Mouse (Mus musculus): Measurements from ENCODE around the gene Cacna1i. TPM values are rescaled to one million over a fixed set of nuclear protein-coding genes. Genes with fewer than 3 reads are reported as not detected.

Gene Cacna1i
- polyA plus RNA-seq, 1 experiment: not detected

DNA sequence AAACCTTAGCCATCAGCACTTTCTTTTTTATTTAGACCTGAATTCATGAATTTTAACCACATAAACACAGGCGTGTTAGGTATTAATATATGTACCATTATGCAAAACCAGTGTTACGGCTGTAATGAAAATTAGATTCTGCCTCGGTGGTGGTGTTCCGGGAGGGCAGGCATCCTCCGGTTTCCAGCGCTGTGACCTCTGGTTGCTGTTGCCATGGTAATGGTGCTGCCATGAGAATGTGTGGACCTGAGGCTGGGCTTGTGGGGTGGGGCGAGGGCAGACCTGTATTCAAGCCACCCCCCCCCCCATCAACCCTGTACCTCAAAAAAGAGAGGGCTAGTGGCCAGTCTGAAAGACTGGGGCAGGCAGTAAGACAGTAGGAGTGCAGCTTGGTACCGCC, 114.9 kb downstream of the Cacna1i start:
- TF ChIP-seq GATA1 (IDR thresholded peaks at IDR 0.05; ENCODE audit: low read length): no peak

DNA sequence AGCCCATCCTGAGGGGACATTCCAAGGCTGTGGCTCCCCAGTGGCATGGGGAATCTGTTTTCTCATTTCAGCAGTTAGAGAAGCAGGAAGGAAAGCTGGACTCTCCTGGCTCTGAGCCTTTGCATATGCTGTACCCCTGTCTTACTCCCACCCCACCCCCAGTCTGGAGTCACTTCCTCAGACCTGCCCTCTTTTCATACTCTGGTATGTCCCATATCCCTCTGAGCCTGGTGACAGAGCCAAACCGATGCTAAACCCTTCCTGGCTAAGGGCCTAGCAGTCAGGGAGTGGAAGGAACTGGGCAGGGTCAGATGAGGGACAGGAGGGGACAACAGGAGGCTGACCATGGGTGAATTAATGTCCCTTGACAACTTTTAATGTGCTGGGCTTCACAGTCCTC, 120.8 kb downstream of the Cacna1i start:
- no peak for TF ChIP-seq GATA1 (IDR thresholded peaks at IDR 0.05; ENCODE audit: low read length)

DNA sequence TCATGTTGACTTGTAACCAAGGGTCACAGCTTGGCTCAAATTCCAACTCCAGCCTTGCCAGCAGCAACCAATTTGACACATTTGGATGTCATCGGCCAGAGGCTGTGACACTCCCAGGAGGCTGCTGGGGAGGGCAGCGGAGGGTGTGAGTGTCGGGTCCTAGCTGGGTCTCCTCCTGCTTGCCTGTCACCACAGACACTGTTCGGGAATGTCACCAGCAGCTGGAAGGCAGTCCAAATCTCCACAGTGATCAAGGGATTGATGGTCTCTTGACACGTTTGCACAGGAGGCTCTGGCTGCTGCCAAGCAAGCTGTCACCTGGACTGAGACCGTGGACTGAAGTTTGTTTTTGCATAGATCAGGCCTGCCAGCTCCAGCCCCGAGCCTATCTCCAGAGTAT, 123.6 kb downstream of the Cacna1i start:
- TF ChIP-seq GATA1 (IDR thresholded peaks at IDR 0.05; ENCODE audit: low read length): no peak

DNA sequence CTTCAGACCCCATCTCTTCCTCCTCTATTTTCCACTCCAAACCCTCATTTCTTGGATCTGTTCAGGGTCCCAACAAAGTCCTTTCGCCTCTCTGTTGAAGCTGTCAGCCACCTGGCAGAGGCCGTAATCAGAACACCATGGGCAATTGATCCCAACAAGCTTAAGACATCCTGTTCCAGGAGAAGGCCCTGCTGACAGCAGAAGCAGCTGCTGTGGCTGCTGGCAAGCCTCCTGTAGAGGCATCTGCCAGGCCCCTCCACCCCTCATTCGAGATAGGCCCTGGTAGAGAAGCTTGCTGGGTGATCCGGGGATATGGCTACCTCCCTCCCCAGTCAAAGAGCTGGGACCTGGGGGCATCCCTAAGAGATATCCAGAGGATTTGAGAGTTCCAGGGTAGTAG, 126.0 kb downstream of the Cacna1i start:
- TF ChIP-seq GATA1 (IDR thresholded peaks at IDR 0.05; ENCODE audit: low read length): no peak

DNA sequence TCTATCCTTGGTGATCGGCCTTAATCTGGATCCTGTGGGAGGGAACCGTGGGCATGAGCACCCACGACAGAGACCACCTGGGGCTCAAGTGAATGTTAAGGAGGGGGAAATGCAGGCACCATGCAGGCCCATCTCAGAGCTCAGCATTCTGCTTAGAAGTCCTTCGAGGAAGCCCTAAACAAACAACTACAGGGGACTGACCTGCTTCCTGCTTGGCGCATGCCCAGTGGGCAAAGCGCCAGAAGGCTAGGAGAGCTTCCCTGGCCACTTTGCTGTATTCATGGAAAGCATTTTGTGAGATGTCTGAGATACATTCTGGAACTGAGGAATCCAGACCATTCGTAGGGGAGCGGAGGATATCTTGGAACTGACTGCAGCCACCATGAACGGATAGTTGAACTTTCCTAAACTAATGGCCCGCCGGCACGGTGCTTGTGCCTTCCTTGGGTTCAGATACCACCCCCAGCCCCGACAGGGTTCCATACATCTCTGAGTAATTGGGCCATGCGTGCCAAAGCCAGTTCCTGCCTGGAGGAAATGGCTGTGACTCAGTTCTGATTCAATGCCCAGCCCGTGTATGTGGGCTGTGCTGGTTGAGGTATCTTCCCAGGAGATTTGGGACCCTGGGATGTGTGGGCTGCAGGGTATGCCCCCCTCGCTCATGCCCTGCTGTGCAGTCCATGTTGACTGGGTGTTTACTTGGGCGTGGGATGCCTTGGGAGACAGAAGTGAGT, 127.1 kb downstream of the Cacna1i start:
- TF ChIP-seq GATA1 (IDR thresholded peaks at IDR 0.05; ENCODE audit: low read length): no peak

DNA sequence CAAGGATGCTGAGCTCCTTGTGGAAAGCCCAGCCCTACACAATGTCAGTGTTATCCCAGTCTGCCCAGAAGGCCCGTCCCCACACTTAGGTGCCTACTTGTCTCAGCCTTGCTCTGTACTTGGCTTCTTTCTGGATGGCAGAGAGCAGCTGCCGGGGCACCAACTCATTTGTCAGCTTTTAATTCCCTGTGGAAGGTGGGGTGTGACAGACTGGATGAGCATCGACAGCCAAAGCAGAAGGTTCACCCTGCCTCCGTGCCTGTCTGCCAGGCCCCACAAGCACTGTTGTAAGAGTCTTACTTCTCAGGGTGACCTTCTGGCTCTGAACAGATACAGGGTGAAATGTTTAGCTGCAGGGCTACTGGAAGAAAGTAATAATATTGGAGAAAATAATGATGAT, 128.1 kb downstream of the Cacna1i start:
- TF ChIP-seq GATA1 (IDR thresholded peaks at IDR 0.05; ENCODE audit: low read length): no peak

DNA sequence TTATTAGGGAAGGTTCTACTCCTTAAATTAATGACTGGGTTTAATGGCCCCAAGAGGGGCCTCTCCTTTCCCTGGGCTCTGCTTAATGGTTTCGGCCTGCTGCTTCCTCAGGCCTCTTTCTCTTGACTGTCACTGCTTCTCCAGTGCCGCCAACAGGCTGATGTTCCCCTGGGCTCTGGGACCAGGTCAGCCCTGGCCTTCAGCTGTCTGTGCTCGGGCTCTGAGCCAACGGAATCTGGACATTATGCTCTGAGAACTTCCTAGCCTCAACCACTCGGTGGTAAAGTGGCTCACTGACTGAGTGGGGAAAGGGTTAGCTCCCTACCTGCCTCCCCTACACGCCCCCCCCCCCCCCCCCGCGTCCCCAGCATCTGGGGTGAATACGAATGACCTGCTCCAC, 130.0 kb downstream of the Cacna1i start:
- no peak for TF ChIP-seq GATA1 (IDR thresholded peaks at IDR 0.05; ENCODE audit: low read length)

DNA sequence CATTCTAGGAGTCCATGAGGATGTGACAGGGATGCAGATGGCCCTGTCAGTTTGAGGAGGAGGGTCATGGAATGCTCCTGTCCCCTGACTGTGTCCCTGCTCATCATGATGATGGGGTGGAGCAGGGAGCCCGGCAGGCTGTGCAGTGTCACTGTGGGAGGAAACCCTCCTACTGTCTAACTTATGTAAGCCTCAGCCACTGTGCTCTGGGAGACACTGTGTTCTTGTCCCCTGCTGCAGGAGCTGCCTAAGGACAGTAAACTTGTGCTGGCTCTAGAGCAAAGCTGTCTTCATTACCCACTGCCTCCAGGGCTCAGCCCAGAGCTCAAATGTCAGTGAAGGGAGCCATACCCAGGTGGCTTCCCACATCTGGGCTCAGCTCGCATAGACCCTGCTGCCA, 131.1 kb downstream of the Cacna1i start:
- TF ChIP-seq GATA1 (IDR thresholded peaks at IDR 0.05; ENCODE audit: low read length): no peak

DNA sequence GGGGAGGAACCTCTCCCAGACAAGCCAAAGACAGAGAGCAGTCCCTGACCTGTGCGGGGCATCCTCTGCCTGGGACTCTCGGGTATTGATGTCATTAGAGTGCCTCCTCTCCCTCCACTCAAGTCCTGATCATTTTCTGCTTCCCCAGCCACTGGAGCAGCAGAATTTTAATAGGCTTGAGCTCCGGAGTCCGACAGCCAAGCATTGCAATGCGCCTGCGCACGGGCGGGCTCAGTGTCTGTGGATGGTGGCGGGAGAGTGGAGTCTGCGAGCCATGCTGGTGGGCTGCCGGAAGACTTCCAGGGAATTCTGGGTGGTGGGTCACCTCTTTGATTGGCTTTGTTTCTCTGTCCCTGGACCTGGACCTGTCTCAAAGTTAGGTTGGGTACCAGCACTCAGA, 143.3 kb downstream of the Cacna1i start:
- no peak for TF ChIP-seq GATA1 (IDR thresholded peaks at IDR 0.05; ENCODE audit: low read length)

DNA sequence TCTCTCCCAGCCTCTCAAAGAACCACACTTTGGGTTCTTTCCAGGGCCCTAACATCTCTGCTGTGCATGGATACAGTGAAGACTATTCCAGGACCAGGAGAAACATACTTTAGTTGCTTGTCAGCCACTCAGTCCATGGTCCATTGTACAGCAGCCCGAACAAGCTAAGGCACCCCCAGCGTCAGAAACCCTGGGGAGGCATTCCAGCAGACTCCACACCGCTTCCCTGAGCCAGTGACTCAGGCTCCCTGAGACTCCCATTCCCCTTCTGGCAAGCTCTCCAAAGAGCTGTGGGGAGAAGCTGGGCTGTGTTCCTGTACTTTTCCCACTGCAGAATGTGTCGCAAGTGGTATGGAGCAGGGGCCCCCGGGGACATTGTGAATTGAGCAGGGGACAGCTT, 149.9 kb downstream of the Cacna1i start:
- no peak for TF ChIP-seq GATA1 (IDR thresholded peaks at IDR 0.05; ENCODE audit: low read length)

DNA sequence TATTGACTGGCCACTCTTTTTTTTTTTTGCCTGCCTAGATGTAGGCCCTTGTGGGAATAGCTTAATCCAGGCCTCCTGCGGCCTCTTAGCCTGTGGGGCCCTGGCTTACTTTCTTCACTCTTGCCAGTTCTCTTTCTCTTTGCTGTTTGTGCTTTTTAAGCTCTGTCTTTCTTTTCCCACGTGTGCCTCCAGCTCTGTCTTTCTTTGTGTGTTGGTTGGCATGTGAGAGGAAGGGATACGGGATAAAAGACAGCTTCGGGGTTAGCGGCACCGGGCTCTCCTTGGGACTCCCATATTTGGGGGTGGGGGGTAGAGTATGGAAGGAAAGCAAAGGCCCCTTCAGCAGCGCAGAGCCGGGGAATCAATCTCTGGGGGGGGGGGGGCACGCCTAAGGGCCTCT, 151.0 kb downstream of the Cacna1i start:
- no peak for TF ChIP-seq GATA1 (IDR thresholded peaks at IDR 0.05; ENCODE audit: low read length)

DNA sequence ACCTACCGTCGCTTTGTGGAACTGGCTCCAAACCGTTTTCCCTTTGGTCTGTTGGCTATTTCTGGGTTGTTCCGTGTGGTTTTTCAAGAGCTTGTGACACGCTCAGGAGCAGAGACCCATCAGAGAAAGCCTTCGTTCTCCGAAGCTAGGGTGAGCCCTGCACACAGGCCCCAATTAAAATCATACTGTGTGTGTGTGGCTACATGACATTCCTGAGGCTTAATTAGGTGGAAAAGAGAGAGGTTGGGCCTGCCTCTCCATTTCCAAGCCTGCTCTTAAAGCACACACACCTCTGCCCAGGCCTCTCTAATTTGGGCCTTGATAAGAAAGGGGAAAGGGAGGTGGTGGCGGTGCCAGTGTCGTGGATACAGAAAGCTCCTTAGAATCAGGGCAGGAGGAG, 151.4 kb downstream of the Cacna1i start:
- no peak for TF ChIP-seq GATA1 (IDR thresholded peaks at IDR 0.05; ENCODE audit: low read length)

DNA sequence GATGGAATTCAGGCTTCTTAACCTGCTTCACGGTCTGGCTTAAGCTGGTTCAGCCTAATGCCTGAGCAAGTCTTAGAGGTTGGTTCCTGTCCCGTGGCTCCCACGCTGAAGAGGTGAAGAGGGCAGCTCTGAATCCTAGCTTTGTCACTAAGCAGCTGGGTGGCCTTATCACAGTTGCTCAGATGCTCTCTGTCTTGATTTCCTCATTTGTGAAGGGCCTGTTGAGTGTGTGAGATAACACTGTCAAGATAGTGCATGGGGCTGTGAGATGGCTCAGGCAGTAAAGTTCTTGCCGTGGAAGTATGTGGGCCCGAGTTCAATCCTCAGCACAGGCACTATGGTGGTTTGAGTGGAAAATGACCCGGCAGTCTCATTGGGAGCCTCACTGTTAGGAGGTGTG, 153.2 kb downstream of the Cacna1i start:
- no peak for TF ChIP-seq GATA1 (IDR thresholded peaks at IDR 0.05; ENCODE audit: low read length)

DNA sequence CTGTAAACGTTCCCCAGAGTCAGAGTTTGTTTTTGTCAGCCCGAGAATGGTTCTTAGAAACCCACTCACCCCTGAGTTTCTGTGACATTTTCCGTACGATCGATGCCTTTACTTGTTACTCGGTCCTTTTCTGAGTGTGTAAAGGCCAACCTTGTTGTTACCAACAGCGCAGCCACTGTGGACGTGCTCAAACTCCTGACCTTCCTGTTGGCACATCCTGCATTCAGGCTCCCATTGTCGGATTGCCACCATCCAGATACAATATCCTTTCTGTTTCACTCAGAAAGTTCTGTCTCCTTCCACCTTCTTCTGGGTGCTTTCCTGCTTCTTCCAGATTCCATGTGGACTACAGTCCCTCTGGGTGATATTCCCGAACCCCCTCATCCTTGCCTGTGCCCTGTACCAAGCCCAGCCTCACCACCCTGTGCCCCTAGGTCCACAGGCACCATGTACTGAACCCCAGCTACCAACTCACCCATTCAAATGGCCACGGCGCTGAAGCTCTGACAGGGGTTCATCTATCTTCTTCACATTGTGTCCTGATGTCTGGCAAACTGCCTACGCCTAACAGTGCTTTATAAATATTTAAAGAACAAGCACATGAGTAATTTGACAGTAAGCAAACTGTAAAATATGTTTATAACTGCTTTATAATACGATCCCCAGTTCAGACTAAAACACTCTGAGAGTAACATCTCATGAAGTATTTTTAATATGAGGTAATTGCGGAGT, 159.1 kb downstream of the Cacna1i start:
- no peak for TF ChIP-seq GATA1 (IDR thresholded peaks at IDR 0.05; ENCODE audit: low read length)

Other genes starting within 250 kb of the Cacna1i start
- gene Syngr1, start 195.9 kb upstream of the Cacna1i start, polyA plus RNA-seq (2012): 81.9 and 94.8 TPM in 2 replicates
- 41.0 and 159 TPM in 2 replicates for gene Rpl3, start 195.4 kb upstream of the Cacna1i start, polyA plus RNA-seq (2012)
- 14.2 and 21.9 TPM in 2 replicates for gene Tab1, start 154.1 kb upstream of the Cacna1i start, polyA plus RNA-seq (2012)
- not detected in 2 replicates for gene Mgat3, start 113.5 kb upstream of the Cacna1i start, polyA plus RNA-seq (2012)
- gene Mief1, start 53.2 kb upstream of the Cacna1i start, polyA plus RNA-seq (2012): 14.4 and 32.6 TPM in 2 replicates
- not detected in 2 replicates for gene AC140267.1, start 51.4 kb upstream of the Cacna1i start, polyA plus RNA-seq (2012)
- 115 and 131 TPM in 2 replicates for gene Atf4, start 32.1 kb upstream of the Cacna1i start, polyA plus RNA-seq (2012)
- 72.6 and 92.5 TPM in 2 replicates for gene Rps19bp1, start 22.9 kb upstream of the Cacna1i start, polyA plus RNA-seq (2012)

All from G1E-ER4 (cell line).